Mouse (Mus musculus) small intestine, adult 2 months (tissue): ENCODE measurements around the gene Pyy.

Experiments used
- CTCF ChIP-seq: fragments of 200-500 bp; IDR thresholded peaks from 2 replicates; pipeline ENCODE4 v1.5.1; 2012; ENCODE audit warnings: low read depth, mild to moderate bottlenecking, control low read depth, inconsistent platforms, low read length, moderate library complexity, mixed read lengths; ENCODE audit not compliant: insufficient replicate concordance, insufficient read length; ENCODE audit errors: extremely low read depth
- POLR2A ChIP-seq: fragments of 200-500 bp; IDR thresholded peaks from 2 replicates; pipeline ENCODE4 v1.6.1; 2012; ENCODE audit warnings: low read depth, mild to moderate bottlenecking, control low read depth, inconsistent platforms, low read length, moderate library complexity

- TF ChIP-seq POLR2A (no peak), CTCF (no peak)
These were observed 30.2 kb upstream of the Pyy start for GRCm38 (mm10) chr11:102137625-102138446.
